Mouse (Mus musculus) stomach, embryonic 14.5 days (tissue): ENCODE measurements at regions not wholly inside any gene's neighbourhood (a gene's known extent, or its start where the extent isn't known, plus 50 kb on each side); places are given as distances from the start of the nearest gene placed in this dataset.

ENCODE experiments used
- ATAC-seq: fragments of 200-750 bp; cut with Nextera tagmentation; 2 replicates; pipeline ENCODE4 v1.8.0; 2017; ENCODE audit warnings: low read depth, moderate TSS enrichment; ENCODE audit not compliant: insufficient number of reproducible peaks, insufficient read depth, low FRiP score
- H3K27ac ChIP-seq: fragments of 300-500 bp; sonication (generic); 2 replicates; pipeline ENCODE4 v1.5.1; 2014; ENCODE audit warnings: mild to moderate bottlenecking, low read length, moderate library complexity, mixed read lengths
- H3K27me3 ChIP-seq: fragments of 300-500 bp; sonication (generic); 2 replicates; pipeline ENCODE4 v1.6.1; 2014; ENCODE audit warnings: low read length, control low read depth, mixed read lengths; ENCODE audit not compliant: control insufficient read depth, insufficient read depth
- H3K36me3 ChIP-seq: fragments of 300-500 bp; sonication (generic); 2 replicates; pipeline ENCODE4 v1.6.1; 2014; ENCODE audit warnings: mild to moderate bottlenecking, control low read depth, low read length, moderate library complexity, mixed read lengths; ENCODE audit not compliant: control insufficient read depth, insufficient read depth
- H3K4me1 ChIP-seq: fragments of 300-500 bp; sonication (generic); 2 replicates; pipeline ENCODE4 v1.6.1; 2014; ENCODE audit warnings: low read length, control low read depth, mixed read lengths; ENCODE audit not compliant: control insufficient read depth, insufficient read depth
- H3K4me2 ChIP-seq: fragments of 300-500 bp; sonication (generic); replicated peaks from 2 replicates; pipeline ENCODE4 v1.6.1; 2014; ENCODE audit warnings: low read depth, low read length, control low read depth
- H3K4me3 ChIP-seq: fragments of 300-500 bp; sonication (generic); 2 replicates; pipeline ENCODE4 v1.5.1; 2014; ENCODE audit warnings: low read depth, low read length, control low read depth
- H3K9ac ChIP-seq: fragments of 300-500 bp; sonication (generic); replicated peaks from 2 replicates; pipeline ENCODE4 v1.6.1; 2014; ENCODE audit warnings: low read depth, mild to moderate bottlenecking, control low read depth, low read length, moderate library complexity, mixed read lengths
- H3K9me3 ChIP-seq: fragments of 300-500 bp; sonication (generic); 2 replicates; pipeline ENCODE4 v1.6.1; 2016; ENCODE audit warnings: low read depth, low read length, control low read depth; ENCODE audit not compliant: control insufficient read depth
- WGBS: fragments of 180-500 bp; shearing (Covaris S2); extraction: QIAGEN DNeasy Blood & Tissue Kit; methylation state at CpG from one replicate; pipeline ENCODE4 v1.1.7; 2014; 5-methylcytosine and 5-hydroxymethylcytosine counted together

DNA sequence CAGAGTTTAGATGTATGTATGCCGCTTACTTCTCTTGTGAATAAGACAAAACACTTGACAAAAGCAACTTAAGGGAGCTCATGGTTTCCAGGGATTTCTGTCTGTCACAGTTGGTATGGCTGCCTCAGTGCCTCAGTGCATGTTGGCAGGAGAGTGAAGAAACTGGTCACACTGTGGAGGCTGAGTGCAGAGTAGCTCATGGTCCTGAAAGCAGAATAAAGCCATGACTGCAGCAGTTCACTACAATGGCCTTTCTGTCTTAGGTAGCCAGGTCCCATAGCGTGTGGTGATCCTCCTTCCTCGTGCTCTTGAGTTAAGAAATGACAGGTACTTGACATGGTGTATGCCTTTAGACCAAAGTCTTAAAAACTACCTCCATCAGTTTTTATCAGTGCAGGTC, 178.0 kb upstream of the Marcks start:
- Histone ChIP-seq H3K27me3 (no peaks in the 10 kb centered on the region), H3K27ac (no peak overlapping the region), H3K9ac (no peak overlapping the region), H3K4me1 (no peaks in the 10 kb centered on the region), H3K4me3 (no peak overlapping the region), H3K4me2 (no peak overlapping the region), H3K36me3 (no peaks in the 10 kb centered on the region), H3K9me3 (no peaks in the 10 kb centered on the region)
- no peak for ATAC-seq
- 79% methylated on average over 3 of the region's 3 CpGs for WGBS

DNA sequence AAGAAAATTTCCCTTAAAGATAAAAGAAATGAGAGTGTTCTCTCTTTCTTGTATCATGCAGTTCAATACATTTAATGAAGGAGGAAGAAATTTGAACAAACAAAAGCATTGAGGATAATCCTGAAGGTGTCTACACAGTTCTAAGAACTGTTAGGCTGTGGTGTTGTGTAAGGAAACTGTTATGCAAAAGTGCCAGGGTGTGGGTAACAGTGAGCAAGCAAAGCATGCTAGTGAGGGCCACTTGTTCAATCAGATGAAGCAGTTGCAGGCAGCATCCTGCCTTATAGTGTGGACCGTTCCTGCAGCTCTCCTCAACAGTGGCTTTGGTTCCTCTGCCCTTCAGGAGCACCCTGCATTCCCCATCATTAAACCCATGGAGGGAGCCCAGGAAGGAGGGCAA, 177.1 kb upstream of the Marcks start:
- Histone ChIP-seq H3K4me3 (no peak overlapping the region), H3K9ac (no peak overlapping the region), H3K4me1 (no peaks in the 10 kb centered on the region), H3K9me3 (no peaks in the 10 kb centered on the region), H3K27me3 (no peaks in the 10 kb centered on the region), H3K4me2 (no peak overlapping the region), H3K27ac (no peak overlapping the region), H3K36me3 (no peaks in the 10 kb centered on the region)
- ATAC-seq = no peak
- WGBS = 94% methylated on average over 1 of the region's 1 CpGs

DNA sequence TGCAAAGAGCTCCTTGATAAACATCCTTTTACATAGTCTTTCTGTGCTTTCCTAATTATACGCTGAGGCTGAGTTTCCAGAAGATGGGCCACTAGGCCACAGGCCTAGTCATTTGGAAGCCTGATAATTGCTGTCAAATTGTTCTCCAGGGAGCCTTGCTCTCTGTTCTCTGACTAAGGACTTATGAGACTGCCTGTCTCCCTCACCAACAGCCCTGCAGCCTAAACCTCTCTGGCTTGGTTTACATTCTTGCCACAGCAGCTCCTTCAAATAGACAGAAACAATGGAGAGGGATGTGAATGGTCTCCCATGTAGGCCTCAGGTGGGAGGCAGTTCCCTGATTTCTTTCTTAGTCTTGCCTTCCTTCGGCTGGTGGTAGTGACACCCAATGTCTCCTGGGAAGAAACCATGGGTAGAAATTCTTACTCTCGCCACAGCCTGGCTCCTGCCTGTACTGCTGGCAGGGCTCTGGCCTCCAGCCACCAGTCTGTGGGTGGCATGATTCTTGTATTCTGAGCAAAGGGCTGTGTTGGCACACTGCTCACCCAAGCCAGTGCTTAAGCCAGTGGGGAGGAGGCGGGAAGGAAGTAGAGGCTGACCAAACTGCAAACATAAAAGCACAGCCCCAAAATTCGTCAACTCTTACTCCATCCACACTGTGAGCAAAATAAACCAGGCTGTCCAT, 176.2 kb upstream of the Marcks start:
- Histone ChIP-seq H3K9me3 (no peaks in the 10 kb centered on the region), H3K9ac (no peak overlapping the region), H3K4me2 (no peak overlapping the region), H3K27me3 (no peaks in the 10 kb centered on the region), H3K36me3 (no peaks in the 10 kb centered on the region), H3K4me3 (no peak overlapping the region), H3K4me1 (no peaks in the 10 kb centered on the region), H3K27ac (no peak overlapping the region)
- WGBS = 78% methylated on average over 5 of the region's 5 CpGs
- no peak for ATAC-seq

DNA sequence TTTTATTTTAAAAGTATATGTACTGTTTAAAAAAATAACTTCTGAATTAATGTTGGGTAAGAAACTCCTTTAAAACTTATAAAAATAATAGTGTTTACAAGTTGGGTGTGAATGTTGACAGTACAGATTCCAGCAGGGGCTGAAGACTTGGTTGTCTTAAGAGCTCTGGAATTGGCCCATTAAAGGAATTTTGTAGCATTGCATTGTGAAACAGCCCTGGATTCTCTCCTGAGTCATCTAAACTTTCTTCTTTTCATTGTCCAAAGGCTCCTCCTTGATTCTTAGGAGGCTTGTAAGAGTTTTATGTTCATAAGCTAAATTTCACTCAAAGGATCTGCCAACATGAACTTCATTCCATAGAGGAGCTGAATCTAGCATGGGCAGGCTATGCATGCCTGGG, 174.7 kb upstream of the Marcks start:
- Histone ChIP-seq H3K36me3 (no peaks in the 10 kb centered on the region), H3K9ac (no peak overlapping the region), H3K27me3 (no peaks in the 10 kb centered on the region), H3K9me3 (no peaks in the 10 kb centered on the region), H3K4me1 (no peaks in the 10 kb centered on the region), H3K4me3 (no peak overlapping the region), H3K27ac (no peak overlapping the region), H3K4me2 (no peak overlapping the region)
- no peak for ATAC-seq

DNA sequence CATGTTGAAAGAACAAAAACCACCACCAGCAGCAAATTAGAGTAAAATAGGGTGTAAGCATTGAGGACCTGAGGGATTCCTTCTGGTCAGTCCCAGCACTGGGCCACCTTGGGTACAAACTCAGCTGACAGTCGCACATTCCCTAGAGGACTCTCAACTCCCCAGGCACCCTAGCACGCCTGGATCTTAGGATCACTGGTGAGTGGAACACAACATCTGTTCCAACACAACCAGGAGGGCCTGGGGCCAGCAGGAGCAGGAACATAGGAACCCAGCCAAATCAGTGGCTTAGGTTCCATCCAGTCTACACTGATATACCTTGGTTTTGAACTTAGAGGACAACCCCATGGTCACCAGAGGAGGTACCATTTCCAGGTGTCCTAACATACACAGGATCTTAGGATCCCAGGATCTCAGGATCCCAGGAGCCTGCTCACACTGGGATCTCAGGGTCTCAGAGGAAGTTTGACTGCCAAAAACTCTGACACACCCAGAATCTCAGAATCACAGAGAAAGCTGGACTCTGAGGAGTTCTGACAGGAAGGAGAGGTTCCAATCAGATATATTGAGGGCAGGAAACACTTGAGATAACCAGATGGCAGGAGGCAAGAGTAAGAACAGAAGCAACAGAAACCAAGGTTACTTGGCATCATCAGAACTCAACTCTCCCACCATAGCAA, 171.7 kb upstream of the Marcks start:
- 90% methylated on average over 2 of the region's 2 CpGs for WGBS

DNA sequence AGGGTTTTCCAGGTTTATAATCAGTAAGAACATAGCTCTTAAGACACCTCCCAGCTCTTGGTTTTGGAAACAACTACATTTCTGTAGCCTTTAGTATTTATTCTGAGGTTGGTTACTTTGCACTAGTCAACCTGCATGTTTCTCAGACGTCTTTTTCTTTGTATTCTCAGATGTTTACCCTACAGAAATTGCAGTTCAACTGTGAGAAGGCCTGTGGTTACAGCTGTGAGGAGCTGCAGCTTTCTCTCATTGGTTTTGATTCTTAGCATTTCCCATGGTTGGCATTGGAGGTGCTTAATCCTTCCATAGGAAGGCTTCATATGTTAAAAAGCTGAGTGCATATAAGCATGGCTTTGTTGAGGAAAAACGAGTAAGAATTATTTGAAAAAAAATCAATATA, 165.9 kb upstream of the Marcks start:
- H3K4me3 ChIP-seq = no peak overlapping the region
- no peak overlapping the region for H3K9ac ChIP-seq
- no peaks in the 10 kb centered on the region for H3K4me1 ChIP-seq
- H3K27me3 ChIP-seq = no peaks in the 10 kb centered on the region
- H3K4me2 ChIP-seq = no peak overlapping the region
- no peak overlapping the region for H3K27ac ChIP-seq
- 33% methylated on average over 2 of the region's 2 CpGs for WGBS
- ATAC-seq = no peak
- no peaks in the 10 kb centered on the region for H3K9me3 ChIP-seq
- H3K36me3 ChIP-seq = no peaks in the 10 kb centered on the region

More for the DNA sequence above, 171.7 kb upstream of the Marcks start:
- Histone ChIP-seq H3K9ac (no peak overlapping the region), H3K4me2 (no peak overlapping the region), H3K4me1 (no peaks in the 10 kb centered on the region), H3K4me3 (no peak overlapping the region), H3K9me3 (no peaks in the 10 kb centered on the region), H3K36me3 (no peaks in the 10 kb centered on the region), H3K27me3 (no peaks in the 10 kb centered on the region), H3K27ac (no peak overlapping the region)
- ATAC-seq = no peak

DNA sequence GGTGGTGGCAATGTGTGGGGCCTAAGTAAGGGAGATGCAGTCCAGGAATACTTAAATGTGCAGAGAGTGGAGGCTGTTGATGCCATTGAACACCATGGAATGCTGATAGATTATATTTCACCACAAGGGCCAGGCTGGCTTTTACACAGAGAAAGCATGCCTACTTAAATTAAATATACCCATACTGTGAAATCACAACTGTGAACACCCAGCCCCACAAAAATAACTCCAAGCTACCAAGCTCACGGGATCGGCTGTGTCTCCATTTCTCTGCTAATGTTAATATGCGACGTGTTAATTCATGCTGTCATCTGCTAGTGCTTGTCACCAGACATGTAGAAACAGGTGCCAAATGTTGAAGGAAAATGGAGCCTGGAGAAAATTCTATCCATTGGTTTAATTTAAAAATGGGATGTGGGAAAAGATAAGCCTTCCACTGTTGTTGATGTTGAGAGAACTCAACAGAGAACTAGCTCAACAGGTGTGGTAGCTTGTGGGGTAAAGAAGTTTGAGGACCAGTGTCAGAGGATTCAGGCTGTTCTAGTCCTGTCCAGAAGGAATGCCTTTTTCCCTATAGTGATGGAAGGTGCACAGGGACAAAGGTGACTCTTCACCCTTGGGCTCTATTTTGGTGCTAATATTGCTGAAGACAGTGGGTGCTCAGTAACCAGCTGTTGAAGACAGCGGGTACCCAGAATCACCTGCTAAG, 161.6 kb upstream of the Marcks start:
- WGBS = 80% methylated on average over 5 of the region's 5 CpGs
- no peak overlapping the region for H3K27ac ChIP-seq
- H3K9ac ChIP-seq = no peak overlapping the region
- H3K4me2 ChIP-seq = no peak overlapping the region
- ATAC-seq = no peak
- no peaks in the 10 kb centered on the region for H3K4me1 ChIP-seq
- no peaks in the 10 kb centered on the region for H3K27me3 ChIP-seq
- H3K4me3 ChIP-seq = no peak overlapping the region
- no peaks in the 10 kb centered on the region for H3K36me3 ChIP-seq
- H3K9me3 ChIP-seq = no peaks in the 10 kb centered on the region

DNA sequence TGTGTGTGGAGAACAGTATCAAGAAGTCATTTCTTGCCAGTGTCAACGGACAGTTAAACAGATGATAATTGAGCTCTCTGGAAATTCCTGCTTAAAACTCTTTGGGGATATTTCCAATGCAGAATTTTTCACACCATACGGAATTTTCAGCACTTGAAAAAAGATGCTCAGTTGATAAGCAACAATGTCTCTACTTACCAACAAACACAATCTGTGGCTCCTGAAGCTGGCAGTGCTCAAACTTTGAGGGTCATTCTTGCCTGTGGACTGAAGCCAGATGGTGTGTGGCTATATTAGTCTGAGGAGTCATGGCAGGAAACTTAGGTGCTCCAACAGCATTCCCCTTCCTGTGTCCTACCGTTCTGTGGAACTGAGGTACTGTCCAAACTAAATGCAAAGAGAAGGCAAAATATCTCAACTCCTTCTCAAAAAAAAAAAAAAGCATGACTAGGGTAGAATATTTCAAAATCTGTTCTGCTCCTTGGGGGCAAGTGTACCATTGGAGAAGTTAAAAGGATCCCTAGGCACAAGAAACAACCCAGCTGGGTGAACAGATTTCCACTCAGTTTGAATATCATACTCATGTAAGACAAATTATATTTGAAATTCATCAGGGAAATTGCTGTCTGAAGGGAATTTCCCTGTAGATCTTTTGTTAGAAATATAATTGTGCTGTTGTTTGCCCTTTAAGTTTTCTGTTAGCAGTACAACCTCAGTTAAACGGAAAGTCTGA, 160.1 kb upstream of the Marcks start:
- no peak overlapping the region for H3K4me2 ChIP-seq
- no peak overlapping the region for H3K4me3 ChIP-seq
- 68% methylated on average over 4 of the region's 4 CpGs for WGBS
- H3K9me3 ChIP-seq = no peaks in the 10 kb centered on the region
- no peaks in the 10 kb centered on the region for H3K27me3 ChIP-seq
- no peak overlapping the region for H3K9ac ChIP-seq
- H3K36me3 ChIP-seq = no peaks in the 10 kb centered on the region
- no peak for ATAC-seq
- no peak overlapping the region for H3K27ac ChIP-seq
- H3K4me1 ChIP-seq = no peaks in the 10 kb centered on the region
